Mouse (Mus musculus): ENCODE results near the gene Specc1. TPM values are rescaled to one million over a fixed set of nuclear protein-coding genes. Genes with fewer than 3 reads are reported as not detected.

The Specc1 gene
- polyA plus RNA-seq, 1 experiment: 16.9 TPM

GRCm38 (mm10) chr11:62192050-62192449 lies 235.5 kb downstream of the Specc1 start:
- TF ChIP-seq CTCF (IDR thresholded peaks at IDR 0.05; ENCODE audit: borderline replicate concordance, extremely low read depth, insufficient read depth, insufficient read length) (no peak), POLR2A (IDR thresholded peaks at IDR 0.05; ENCODE audit: borderline replicate concordance, extremely low read depth, insufficient read depth, insufficient read length, poor library complexity, severe bottlenecking) (no peak)
- peak; percentile 6 for DNase-seq (ENCODE audit: low read depth)

GRCm38 (mm10) chr11:62193116-62193515 lies 236.6 kb downstream of the Specc1 start:
- TF ChIP-seq CTCF (IDR thresholded peaks at IDR 0.05; ENCODE audit: borderline replicate concordance, extremely low read depth, insufficient read depth, insufficient read length): no peak
- DNase-seq (ENCODE audit: low read depth): no peak

- no peak for DNase-seq (ENCODE audit: low read depth)
- TF ChIP-seq CTCF (IDR thresholded peaks at IDR 0.05; ENCODE audit: borderline replicate concordance, extremely low read depth, insufficient read depth, insufficient read length): no peak
Measured at GRCm38 (mm10) chr11:62194217-62194616, 237.7 kb downstream of the Specc1 start.

GRCm38 (mm10) chr11:62200901-62201512 lies 244.4 kb downstream of the Specc1 start:
- DNase-seq (ENCODE audit: low read depth): no peak
- no peak for TF ChIP-seq CTCF (IDR thresholded peaks at IDR 0.05; ENCODE audit: borderline replicate concordance, extremely low read depth, insufficient read depth, insufficient read length)
- no peak for TF ChIP-seq POLR2A (IDR thresholded peaks at IDR 0.05; ENCODE audit: borderline replicate concordance, extremely low read depth, insufficient read depth, insufficient read length, poor library complexity, severe bottlenecking)

- no peak for TF ChIP-seq POLR2A (IDR thresholded peaks at IDR 0.05; ENCODE audit: borderline replicate concordance, extremely low read depth, insufficient read depth, insufficient read length, poor library complexity, severe bottlenecking)
- DNase-seq (ENCODE audit: low read depth): no peak
Measured at GRCm38 (mm10) chr11:62202645-62203044, 246.1 kb downstream of the Specc1 start.

GRCm38 (mm10) chr11:62209111-62209510 lies 252.5 kb downstream of the Specc1 start:
- peak; percentile 12 for DNase-seq (ENCODE audit: low read depth)
- TF ChIP-seq CTCF (IDR thresholded peaks at IDR 0.05; ENCODE audit: borderline replicate concordance, extremely low read depth, insufficient read depth, insufficient read length): no peak
- no peak for TF ChIP-seq POLR2A (IDR thresholded peaks at IDR 0.05; ENCODE audit: borderline replicate concordance, extremely low read depth, insufficient read depth, insufficient read length, poor library complexity, severe bottlenecking)

- DNase-seq (ENCODE audit: low read depth): no peak
- TF ChIP-seq CTCF (IDR thresholded peaks at IDR 0.05; ENCODE audit: borderline replicate concordance, extremely low read depth, insufficient read depth, insufficient read length): no peak
- TF ChIP-seq POLR2A (IDR thresholded peaks at IDR 0.05; ENCODE audit: borderline replicate concordance, extremely low read depth, insufficient read depth, insufficient read length, poor library complexity, severe bottlenecking): no peak
Measured at GRCm38 (mm10) chr11:62209891-62210290, 253.3 kb downstream of the Specc1 start.

- no peak for TF ChIP-seq POLR2A (IDR thresholded peaks at IDR 0.05; ENCODE audit: borderline replicate concordance, extremely low read depth, insufficient read depth, insufficient read length, poor library complexity, severe bottlenecking)
- TF ChIP-seq CTCF (IDR thresholded peaks at IDR 0.05; ENCODE audit: borderline replicate concordance, extremely low read depth, insufficient read depth, insufficient read length): no peak
- DNase-seq (ENCODE audit: low read depth): no peak
Measured at GRCm38 (mm10) chr11:62213384-62213989, 256.9 kb downstream of the Specc1 start.

GRCm38 (mm10) chr11:62215107-62215506 lies 258.5 kb downstream of the Specc1 start:
- no peak for DNase-seq (ENCODE audit: low read depth)
- no peak for TF ChIP-seq CTCF (IDR thresholded peaks at IDR 0.05; ENCODE audit: borderline replicate concordance, extremely low read depth, insufficient read depth, insufficient read length)

GRCm38 (mm10) chr11:62217751-62218150 lies 261.2 kb downstream of the Specc1 start:
- TF ChIP-seq CTCF (IDR thresholded peaks at IDR 0.05; ENCODE audit: borderline replicate concordance, extremely low read depth, insufficient read depth, insufficient read length): no peak
- TF ChIP-seq POLR2A (IDR thresholded peaks at IDR 0.05; ENCODE audit: borderline replicate concordance, extremely low read depth, insufficient read depth, insufficient read length, poor library complexity, severe bottlenecking): no peak
- no peak for DNase-seq (ENCODE audit: low read depth)

- no peak for TF ChIP-seq CTCF (IDR thresholded peaks at IDR 0.05; ENCODE audit: borderline replicate concordance, extremely low read depth, insufficient read depth, insufficient read length)
- TF ChIP-seq POLR2A (IDR thresholded peaks at IDR 0.05; ENCODE audit: borderline replicate concordance, extremely low read depth, insufficient read depth, insufficient read length, poor library complexity, severe bottlenecking): no peak
- DNase-seq (ENCODE audit: low read depth): no peak
Measured at GRCm38 (mm10) chr11:62220756-62221510, 264.4 kb downstream of the Specc1 start.

- no peak for TF ChIP-seq CTCF (IDR thresholded peaks at IDR 0.05; ENCODE audit: borderline replicate concordance, extremely low read depth, insufficient read depth, insufficient read length)
- no peak for TF ChIP-seq POLR2A (IDR thresholded peaks at IDR 0.05; ENCODE audit: borderline replicate concordance, extremely low read depth, insufficient read depth, insufficient read length, poor library complexity, severe bottlenecking)
- no peak for DNase-seq (ENCODE audit: low read depth)
Measured at GRCm38 (mm10) chr11:62223416-62223815, 266.9 kb downstream of the Specc1 start.
